Mouse (Mus musculus): ENCODE measurements around the gene Arhgef15.

The Arhgef15 gene

DNA sequence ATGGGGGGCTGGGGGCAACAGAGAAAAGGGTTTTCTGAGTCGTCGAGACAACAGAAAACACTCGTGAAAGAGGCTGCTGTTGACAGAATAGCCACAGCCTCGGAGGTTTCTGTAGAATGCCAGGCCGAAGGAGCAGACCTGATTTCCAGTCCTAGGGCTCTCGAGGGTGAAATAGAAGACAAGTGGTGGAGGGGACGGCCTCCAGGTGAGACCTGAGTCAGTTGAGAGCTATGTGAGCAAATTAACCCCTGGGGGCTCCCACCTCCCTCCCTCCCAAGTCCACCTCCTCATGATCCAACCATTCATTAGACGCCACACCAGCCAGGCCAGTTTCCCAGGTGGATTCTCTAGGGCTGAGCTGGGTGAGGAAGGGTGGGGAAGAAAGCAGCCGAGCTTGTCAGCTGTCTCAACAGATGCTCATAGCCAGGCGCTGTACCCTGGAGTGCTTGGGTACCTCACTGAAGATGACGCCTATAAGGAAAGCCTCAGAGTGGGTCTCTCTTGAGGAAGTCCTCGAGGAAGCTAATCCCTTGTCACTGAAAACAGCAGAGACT lies 63.3 kb downstream of the Arhgef15 start:
- no peak for DNase-seq (ENCODE audit: extremely low read depth, low read depth)
